Mouse (Mus musculus) layer of hippocampus, postnatal 25 days (tissue): ENCODE measurements around the gene Smpd4. TPM values are rescaled to one million over a fixed set of nuclear protein-coding genes. Genes with fewer than 3 reads are reported as not detected.
"Not testable (repeated sequence)": the region's sequence is repeated elsewhere in the genome, so short reads cannot be mapped to it uniquely, and the experiment has no call there.

ENCODE experiments used
- DNase-seq, 2 experiments: peaks; one replicate each; pipeline ENCODE4 v3.0.0; 2022; ENCODE audit warnings: mixed read lengths in 2 of 2, low spot score in 1 of 2; ENCODE audit errors: extremely low spot score in 1 of 2
- total RNA-seq, 2 experiments: library from RNA; stranded (reverse); gene quantifications; 2 replicates each; pipeline ENCODE4 v1.2.3; 2021

Smpd4 gene
- total RNA-seq, result 10 to 100 TPM; 40.8 to 58.6 TPM

GRCm38 (mm10) chr16:17619198-17620105 is at the start of gene Smpd4:
Gene Smpd4, plus strand, starts transcription at chr16:17619354.
- peak; percentile 95 to 96 for DNase-seq

GRCm38 (mm10) chr16:17575870-17576824 is 43.0 kb upstream of the Smpd4 start:
- peak; percentile 67 to 71 for DNase-seq

GRCm38 (mm10) chr16:17576825-17577215 is 42.3 kb upstream of the Smpd4 start:
- no peak for DNase-seq

- DNase-seq, result no peak
These were observed 36.1 kb upstream of the Smpd4 start, which contains the start of gene Slc7a4 for GRCm38 (mm10) chr16:17583064-17583463. Gene Slc7a4, minus strand, starts transcription at chr16:17583214.

- no peak for DNase-seq
These were observed 34.6 kb upstream of the Smpd4 start for GRCm38 (mm10) chr16:17584555-17584954.

- no peak for DNase-seq
These were observed 28.4 kb upstream of the Smpd4 start for GRCm38 (mm10) chr16:17590731-17591130.

- no peak for DNase-seq
These were observed 18.1 kb upstream of the Smpd4 start for GRCm38 (mm10) chr16:17600944-17601562.

- DNase-seq, result no peak
These were observed 14.2 kb upstream of the Smpd4 start for GRCm38 (mm10) chr16:17604941-17605340.

- no peak for DNase-seq
These were observed 13.5 kb upstream of the Smpd4 start for GRCm38 (mm10) chr16:17605684-17606083.

- DNase-seq, result no peak
These were observed 7.8 kb upstream of the Smpd4 start for GRCm38 (mm10) chr16:17611383-17611782.

GRCm38 (mm10) chr16:17614740-17615139 is 4.4 kb upstream of the Smpd4 start:
- not testable (repeated sequence) for DNase-seq

GRCm38 (mm10) chr16:17616212-17616611 is 2.9 kb upstream of the Smpd4 start:
- no peak for DNase-seq

GRCm38 (mm10) chr16:17617922-17618565 is 1.1 kb upstream of the Smpd4 start:
- DNase-seq, result peak in 1 of 2 experiments; percentile 58

- no peak for DNase-seq
These were observed 2.8 kb downstream of the Smpd4 start for GRCm38 (mm10) chr16:17621936-17622335.

GRCm38 (mm10) chr16:17625488-17626268 is 6.5 kb downstream of the Smpd4 start:
- no peak for DNase-seq

GRCm38 (mm10) chr16:17626269-17626555 is 7.1 kb downstream of the Smpd4 start:
- no peak for DNase-seq

GRCm38 (mm10) chr16:17632580-17632979 is 13.4 kb downstream of the Smpd4 start:
- no peak for DNase-seq

GRCm38 (mm10) chr16:17633481-17634181 is 14.5 kb downstream of the Smpd4 start:
- DNase-seq, result peak in 1 of 2 experiments; percentile 36

- no peak for DNase-seq
These were observed 17.8 kb downstream of the Smpd4 start for GRCm38 (mm10) chr16:17636904-17637303.
